Mouse (Mus musculus): ENCODE results near the gene Tyw1.

DNA sequence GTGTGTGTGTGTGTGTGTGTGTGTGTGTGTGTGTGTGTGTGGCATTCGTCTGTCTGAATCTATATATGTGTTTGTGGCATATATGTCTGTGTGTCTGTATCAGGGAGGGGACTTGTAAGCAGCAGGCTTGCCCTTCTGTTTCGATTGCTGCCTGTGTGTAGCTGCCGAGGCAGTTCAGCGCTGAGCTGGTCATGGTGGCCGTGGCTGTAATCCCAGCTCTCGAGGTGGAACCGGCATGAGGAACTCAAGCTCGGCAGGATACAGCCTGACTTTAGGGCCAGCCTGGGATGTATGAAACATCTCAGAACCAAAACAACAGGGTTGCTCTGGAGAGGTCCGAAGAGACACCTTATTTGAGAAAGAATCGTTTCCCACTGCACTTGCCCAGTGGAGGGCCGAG is 78.6 kb downstream of the Tyw1 start:
- TF ChIP-seq TAL1 (IDR thresholded peaks at IDR 0.05; ENCODE audit: low read length) (no peak), GATA1 (IDR thresholded peaks at IDR 0.05; ENCODE audit: low read length) (no peak)

Measured in erythroblast, embryonic 14.5 days (primary cell).